Mouse (Mus musculus) C2C12 (cell line): Measurements from ENCODE around the gene Shc2.

ENCODE experiments used
- CTCF ChIP-seq: IDR thresholded peaks from one replicate; pipeline ENCODE4 v1.5.1; 2011; ENCODE audit not compliant: control insufficient read depth, insufficient read depth, insufficient read length
- MYOD1 ChIP-seq: IDR thresholded peaks from one replicate; pipeline ENCODE4 v1.6.1; 2011; ENCODE audit warnings: low read depth; ENCODE audit not compliant: control insufficient read depth, insufficient read length
- MYOG ChIP-seq: IDR thresholded peaks from one replicate; pipeline ENCODE4 v1.6.1; 2011; ENCODE audit not compliant: control insufficient read depth, insufficient read length; ENCODE audit errors: extremely low read depth
- USF1 ChIP-seq: IDR thresholded peaks from one replicate; pipeline ENCODE4 v1.6.1; 2011; ENCODE audit warnings: low read depth, mild to moderate bottlenecking, control low read depth, moderate library complexity

GRCm38 (mm10) chr10:79684770-79685600 lies 47.3 kb upstream of the Shc2 start:
- TF ChIP-seq CTCF (no peak), MYOD1 (no peak), USF1 (no peak), MYOG (no peak)
